Mouse (Mus musculus) megakaryocyte progenitor cell, adult 5-6 weeks (primary cell): ENCODE data around the gene Gm10974. TPM values are rescaled to one million over a fixed set of nuclear protein-coding genes. Genes with fewer than 3 reads are reported as not detected.

Experiments
- ATAC-seq: replicated peaks from 2 replicates; pipeline ENCODE4 v1.8.0; 2016; ENCODE audit warnings: mild to moderate bottlenecking, moderate TSS enrichment, inconsistent platforms; ENCODE audit not compliant: poor library complexity
- total RNA-seq, 2 experiments: library from RNA; stranded (forward) in 1 of 2; stranded (reverse) in 1 of 2; fragments of 157-497, 149-512 nt in 1 of 2; fragments of 200-1000 nt in 1 of 2; gene quantifications; 2 replicates each; pipeline versions ENCODE4 v1.2.3 to v1.2.4; 2015 to 2017

The Gm10974 gene
- not detected in 2 replicates for total RNA-seq (2015)
- not detected in 2 replicates for total RNA-seq (2017)

DNA sequence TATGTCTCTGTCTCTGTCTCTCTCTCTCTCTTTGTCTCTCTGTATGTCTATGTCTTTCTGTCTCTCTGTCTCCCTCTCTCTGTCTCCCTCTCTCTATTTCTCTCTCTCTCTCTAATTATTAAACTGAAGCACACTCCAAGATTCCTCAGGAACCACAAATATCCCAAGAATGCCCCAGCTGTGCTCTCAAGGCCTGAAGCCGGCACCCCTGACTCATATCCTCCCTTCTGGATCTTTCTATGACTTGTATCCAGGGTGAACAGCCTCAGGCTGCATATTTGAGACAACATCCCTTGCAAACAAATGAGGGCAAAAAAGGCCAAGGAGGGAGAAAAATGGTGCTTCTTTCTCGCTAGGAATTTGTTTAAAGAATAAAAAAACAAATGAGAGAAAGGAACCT is at the start of gene Gm10974:
Gm10974 (plus strand) TSS at position 2 of the 400 bp plus-strand sequence.
- ATAC-seq: no peak

DNA sequence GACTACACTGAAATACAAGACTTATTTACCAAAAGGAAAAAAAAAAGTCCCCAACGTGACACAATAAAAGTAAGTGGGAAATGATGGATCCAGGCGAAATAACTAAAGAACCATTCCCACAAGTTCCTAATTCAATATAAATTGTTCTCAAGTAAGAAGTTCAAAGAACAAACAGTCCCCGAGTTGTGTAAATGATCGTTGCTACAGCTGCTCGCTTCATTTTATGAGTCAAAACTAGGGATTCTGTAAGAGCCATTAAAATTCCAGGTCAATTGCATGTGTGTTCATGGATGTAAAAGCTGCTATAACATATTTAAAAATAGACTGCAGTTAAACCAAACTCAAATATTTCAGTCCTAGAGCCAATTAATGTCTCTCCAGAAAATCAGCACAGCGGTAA is 47.6 kb upstream of the Gm10974 start:
- no peak for ATAC-seq

DNA sequence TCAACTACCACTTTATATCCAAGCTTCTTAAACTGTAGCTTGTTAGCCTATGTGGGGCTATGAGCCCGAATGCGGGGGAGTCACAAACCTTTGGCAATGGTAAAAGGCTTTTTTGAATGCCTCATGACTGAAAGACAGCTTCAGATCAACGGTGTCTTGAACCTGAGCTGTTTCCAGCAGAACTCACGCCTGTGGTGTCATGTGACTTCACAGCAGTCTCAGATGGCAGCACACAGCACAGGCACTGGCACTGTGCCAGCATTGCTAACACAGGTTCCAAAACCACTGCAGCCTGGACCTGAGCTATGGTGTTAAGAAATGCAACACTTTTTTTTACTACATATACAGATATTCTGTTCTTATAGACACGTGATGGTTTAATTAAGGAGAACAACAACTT is 44.7 kb upstream of the Gm10974 start:
- peak; percentile 54 for ATAC-seq

DNA sequence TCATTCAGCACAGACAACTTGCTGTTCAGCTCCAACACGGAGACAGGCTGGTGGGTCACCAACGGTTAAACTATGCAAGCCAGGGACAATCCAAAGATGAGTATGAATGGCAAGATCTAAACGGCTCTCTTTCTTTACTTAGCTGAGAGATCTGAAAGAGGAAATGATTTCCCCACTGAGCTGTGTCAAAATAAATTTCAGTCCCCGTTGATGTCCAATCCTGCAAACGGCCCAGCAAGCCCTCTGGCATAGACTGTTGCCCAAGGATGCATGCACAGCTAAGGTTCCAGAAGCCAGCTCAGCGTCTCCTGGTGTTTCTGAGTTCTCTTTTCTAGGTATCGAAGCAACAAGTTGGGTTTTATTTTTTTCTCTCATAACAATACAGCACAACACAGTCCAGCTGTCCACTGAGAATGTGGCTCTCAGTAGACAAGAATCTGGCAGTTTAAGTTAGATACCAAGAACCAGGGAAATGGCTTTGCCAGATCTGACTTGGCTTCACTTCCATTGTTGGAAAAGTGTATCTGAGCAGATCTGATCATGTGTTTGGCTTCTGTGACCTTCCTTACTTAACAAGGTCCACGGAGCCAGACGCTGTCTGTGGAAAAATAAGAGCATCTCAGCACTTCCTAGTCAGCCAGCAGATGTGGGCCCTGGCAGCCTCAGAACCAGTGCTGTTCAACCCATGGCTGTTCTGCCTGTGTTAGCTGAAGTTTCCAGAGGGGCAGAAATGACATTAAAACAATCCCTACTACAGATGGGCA is 42.3 kb upstream of the Gm10974 start:
- peak; percentile 88 for ATAC-seq

DNA sequence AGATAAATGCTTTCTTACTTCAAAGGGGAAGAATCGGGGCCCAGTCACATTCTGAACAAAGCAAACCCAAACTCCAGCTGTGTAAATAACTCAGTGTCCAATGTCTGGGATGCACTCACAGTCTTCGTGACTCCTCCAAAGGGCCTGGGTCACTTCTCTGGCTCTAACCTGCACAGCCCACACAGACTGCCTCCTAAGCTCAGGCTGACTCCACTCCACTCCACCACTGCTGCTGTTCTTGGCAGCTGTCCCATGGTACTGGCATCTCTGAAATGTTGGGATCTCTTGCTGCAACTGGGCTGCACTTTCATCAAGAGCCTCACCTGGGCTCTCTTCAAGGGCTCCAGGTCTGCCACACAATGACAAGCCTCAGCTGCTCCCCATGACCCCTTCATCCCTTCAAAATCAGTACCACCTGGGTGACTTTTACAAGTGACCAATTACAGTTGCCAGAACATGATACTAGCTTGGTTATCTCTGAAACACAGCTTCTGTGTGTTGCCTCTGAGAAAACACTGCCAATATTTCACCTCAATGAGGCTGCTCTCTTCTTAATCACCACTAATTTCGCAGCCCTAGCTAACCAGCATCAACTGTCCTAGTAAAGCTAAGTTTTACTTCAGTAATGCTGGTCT is 40.2 kb upstream of the Gm10974 start:
- ATAC-seq: peak; percentile 29

DNA sequence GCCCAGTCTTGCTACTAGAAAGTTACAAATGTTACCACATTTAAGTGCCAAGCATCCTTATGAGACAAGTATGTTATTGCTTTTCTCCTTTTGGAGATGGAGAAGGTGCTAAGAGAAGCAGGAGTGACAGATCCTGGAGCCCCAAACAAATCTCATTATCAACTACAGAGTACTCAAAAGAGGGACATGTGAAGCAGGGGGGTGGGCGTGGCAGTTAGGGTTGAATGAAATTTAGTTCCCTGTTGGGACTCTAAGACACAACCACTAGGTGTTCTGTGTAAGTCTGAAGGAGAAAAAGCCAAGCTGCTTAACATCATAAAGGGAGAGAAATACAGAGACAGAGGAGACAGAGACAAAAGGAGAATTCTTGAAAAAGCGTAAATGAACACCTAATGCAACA is 38.2 kb upstream of the Gm10974 start:
- ATAC-seq: no peak

DNA sequence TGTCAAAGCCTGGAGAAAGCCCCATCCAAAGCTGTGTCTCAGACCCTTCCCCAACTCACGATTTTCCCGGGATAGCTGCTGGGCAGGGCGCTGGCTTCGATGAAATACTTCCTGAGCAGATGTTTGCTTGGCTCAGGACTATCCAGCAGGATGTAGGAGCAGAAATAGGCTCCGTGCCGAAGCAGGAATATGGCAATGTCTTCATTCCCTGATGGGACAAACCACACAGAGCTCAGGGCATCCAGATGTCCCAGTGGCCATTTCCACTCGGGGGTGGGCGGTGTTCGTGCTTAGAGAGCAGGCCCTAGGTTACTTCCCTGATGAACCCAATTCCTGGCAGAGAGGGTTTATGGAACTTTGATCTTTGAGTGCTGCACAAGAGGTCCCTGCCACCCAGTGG is 35.1 kb upstream of the Gm10974 start:
- ATAC-seq: no peak

GRCm38 (mm10) chr7:66332340-66332739 is 33.4 kb upstream of the Gm10974 start:
- ATAC-seq: no peak

DNA sequence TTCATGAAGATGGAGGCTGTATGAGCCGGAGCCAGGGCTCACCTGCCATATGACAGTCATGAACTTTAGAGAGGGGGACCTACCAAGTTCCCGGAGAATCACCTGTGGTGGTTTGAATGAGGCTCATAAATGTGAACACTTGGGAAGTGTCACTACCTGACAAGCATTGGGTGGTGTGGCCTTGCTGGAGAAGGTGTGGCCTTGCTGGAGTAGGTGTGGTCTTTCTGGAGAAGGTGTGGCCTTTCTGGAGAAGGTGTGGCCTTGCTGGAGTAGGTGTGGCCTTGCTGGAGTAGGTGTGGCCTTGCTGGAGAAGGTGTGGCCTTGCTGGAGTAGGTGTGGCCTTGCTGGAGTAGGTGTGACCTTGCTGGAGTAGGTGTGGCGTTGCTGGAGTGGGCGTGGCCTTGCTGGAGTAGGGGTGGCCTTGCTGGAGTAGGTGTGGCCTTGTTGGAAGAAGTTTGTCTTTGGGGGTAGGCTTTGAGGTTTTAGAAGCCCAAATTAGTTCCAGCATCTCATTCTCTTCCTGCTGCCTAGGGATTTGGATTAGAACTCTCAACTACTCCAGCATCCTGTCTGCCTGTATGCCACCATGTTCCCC is 31.7 kb upstream of the Gm10974 start:
- peak; percentile 77 for ATAC-seq

DNA sequence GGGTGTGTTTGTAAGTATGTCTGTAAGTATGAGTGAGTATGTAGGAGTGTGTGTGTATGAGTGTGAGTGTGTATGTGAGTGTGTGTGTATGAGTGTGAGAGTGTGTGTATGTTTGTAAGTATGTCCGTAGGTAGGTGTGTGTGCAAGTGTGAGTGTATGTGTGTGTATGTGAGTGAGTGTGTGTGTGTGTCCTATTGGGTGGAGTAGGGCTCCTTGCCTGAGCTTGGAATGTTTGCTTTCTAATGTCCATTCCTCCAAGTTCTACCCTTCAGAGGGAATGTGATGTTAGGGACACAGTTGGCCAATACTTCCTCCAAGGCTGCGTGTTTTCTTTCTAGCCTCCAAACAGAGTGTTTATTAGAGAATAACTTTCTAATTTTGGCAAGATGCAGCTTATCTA is 28.8 kb upstream of the Gm10974 start:
- no peak for ATAC-seq

DNA sequence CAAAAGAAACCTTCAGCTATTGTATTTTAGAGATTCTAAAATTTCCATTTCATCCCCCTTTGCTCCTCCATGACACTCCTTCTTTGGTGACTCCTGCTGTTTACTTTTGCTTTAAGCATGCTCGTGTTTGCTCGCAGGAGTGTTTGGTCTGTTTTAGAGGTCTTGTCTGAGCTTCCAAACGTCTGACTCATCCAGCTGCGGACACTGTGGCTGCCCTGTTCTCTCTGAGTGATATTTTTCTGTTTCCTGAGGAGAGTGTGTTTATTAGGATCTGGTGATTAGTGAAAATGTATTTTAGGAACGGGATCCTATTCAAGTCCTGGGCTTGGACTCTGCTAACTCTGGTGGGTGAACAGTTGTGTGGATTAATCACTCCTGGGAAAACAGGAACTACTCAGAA is 26.1 kb upstream of the Gm10974 start:
- ATAC-seq: no peak

- ATAC-seq: no peak
Observed at GRCm38 (mm10) chr7:66340044-66340443, 25.7 kb upstream of the Gm10974 start.

- ATAC-seq: peak; percentile 92
Observed at GRCm38 (mm10) chr7:66342323-66342722, 23.4 kb upstream of the Gm10974 start.

GRCm38 (mm10) chr7:66342831-66343230 is 22.9 kb upstream of the Gm10974 start:
- ATAC-seq: no peak

GRCm38 (mm10) chr7:66343307-66343706 is 22.4 kb upstream of the Gm10974 start:
- ATAC-seq: no peak

DNA sequence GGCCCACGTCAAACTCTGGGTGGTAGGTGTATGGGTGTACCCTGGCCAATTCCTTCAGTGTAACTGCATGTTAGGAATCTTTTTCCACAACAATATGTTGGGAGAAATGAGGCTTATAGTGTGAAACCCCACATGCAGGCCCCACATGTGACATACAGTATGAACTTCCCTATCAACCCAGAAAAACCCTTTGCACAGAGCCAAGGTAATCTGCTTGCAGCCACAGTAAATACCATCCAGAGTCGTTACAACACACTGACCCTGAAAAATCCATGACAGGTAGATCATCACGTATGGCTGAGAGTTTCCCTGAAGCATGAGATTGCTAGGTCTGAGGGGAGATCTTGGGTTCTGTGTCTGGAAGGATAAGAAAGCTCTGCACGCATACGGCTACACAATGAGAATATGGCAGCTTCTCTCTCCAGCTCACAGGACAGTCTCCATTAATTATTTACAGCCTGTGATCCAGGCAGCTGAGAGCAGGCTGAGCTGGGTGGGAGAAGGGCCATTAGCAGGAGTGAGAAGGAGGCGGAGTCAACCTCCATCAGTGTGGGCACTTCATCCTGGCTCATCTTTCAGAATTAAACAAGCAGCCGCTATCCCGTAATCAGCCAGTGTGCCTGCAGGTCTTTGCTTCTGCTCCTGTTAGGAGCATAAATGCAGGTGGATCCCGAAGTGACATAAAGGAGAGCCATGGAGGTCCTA is 18.6 kb upstream of the Gm10974 start:
- no peak for ATAC-seq

DNA sequence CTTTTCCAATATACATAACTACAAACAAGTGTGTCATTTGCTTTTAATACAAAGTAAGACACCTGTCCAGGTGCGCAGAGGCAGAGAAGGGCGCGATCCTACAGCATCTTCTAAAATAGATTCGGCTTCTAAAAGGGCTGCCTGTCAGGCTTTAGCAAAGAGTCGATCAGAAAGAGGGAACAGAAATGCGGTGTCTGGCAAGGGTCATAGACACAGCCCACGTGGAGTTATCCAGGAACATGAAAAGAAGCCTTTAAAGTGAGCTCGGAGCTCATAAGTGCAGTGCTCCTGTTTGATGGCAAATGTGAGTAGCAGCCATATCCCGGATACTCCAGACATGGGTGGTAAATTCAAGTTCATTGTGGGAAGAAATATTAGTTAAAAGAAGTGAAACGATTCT is 17.1 kb upstream of the Gm10974 start:
- no peak for ATAC-seq

DNA sequence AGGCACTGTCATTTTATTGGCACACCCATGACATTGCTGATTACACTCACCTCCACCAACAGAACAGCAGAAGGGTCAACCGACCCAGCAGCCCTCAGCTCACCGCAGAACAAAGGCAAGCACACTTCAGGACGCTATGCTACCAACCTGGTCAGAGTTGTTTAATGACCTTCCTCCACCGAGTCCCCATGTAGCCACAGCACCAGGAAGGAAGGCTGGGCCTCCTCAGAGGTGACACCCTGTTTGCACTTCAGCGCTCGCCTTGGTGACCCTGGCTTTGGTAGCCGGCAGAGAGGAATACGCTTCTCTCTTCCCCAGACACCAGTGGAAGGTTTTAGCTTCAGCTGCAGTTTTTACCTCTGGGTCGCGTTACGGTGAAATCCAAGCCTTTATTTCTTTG is 16.0 kb upstream of the Gm10974 start:
- ATAC-seq: no peak

DNA sequence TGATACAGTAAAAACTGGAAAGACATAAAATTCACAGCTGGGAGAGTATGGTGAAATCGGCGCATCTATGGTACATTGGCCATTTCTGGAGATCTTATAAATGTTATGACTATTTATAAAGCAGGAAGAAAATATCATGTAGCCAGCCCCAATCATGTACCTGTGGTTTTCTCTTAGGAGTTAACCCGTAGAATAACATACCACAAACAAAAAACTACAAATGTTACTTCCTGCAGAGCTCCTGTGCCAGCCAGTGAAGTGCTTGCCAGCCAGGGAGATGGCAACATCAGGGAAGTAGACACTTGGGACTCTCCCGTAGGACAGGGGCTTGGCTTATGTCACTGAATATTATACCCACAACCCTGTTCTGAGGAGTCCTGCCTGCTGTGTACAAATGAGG is 14.6 kb upstream of the Gm10974 start:
- ATAC-seq: no peak

DNA sequence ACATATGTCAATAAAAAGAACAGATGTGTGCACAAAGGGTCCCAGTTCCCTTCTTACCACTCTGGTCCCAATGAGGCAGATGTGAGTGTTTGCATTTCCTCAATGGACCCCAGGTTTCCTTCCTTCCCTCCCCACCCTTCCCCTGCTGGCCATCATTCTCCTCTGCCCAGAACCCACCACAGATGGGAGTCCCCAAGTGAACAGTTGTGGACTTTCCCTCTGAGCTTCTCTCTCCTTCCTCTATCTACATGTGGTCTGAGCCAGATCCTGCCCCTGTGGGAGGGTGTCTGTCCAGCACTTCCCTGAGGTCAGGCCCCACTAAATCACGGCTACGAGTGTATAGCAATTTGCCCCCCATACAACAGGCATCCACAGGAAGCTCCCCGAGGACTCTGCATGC is 10.8 kb upstream of the Gm10974 start:
- no peak for ATAC-seq

DNA sequence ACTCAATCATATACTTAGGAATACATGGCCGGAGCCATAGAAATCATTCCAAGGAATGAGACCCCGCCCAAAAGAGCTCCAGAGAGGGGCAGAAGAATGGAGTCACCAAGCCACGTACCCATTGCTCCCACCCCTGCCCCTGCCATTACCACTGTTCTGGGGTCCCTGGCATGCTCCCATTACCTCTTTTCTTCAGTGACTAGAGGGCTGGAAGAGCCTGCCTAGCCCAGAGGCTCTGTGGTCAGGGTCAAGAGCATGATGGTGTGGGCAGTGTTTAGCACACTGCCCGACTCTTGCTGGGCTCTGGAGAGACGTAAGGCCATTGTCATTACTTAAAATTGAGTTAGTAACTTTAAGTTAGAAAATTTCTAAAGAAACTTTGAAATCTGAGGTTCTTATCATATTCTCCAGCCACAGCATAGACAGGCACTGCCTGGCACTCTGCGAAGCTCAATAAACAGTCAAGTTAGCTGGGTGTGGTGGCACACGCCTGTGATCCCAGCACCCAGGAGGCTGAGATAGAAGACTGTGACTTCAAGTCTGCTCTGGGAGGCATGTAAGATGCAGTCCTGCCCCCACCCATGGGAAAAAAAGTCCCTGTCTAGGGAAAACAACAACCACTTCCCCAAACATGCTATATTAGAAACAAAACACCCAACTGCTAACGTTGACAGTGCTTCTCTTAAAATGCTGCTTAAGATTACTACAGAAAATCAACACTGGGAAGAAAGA is 9.7 kb upstream of the Gm10974 start:
- peak; percentile 93 for ATAC-seq
